10 mouse cellular contexts compared by ENCODE assay signal in the genomic region with DNA sequence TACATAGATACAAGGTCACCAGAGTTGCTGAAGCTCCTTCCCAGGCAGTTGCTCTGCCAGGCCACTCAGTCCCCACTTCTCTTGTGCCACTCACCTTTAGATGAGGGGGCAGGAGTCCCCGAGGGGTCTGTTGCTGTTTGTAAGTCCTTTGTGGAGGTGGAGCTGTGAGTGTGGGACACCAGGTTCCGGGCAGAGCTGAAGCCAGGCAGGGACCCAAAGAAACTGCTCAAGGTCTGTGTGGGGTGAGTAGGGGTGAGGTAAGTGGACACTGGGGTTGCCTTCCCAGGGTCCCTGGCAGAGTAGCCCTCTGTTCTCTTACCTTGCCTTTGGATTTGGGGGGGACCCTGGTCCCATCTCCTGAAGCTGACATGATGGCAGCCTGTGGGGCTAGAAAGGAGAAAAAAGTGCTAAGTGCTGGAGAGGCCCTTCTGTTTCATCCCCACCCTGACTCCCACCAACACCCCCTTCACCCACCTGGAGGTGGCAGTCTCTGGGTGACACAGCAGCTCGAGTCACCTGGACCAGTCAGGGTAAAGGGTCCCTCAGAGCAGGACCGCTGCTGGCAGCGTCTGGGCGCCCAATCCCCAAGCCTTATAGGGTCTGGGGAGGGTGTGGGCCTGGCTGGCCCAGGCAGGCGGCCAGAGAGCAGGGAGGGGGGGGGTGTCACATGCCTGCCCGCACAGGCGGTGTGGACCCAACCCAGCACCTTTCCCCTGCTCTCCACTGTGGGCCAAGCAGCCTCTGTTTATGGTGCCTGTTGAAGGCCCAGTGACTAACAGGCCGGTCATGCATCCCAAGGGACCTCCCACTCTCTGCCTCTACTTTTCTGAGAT. TPM values are rescaled to one million over a fixed set of nuclear protein-coding genes. Genes with fewer than 3 reads are reported as not detected.
DNase-seq lines count a peak whose midpoint lies in the region; ATAC-seq and TF ChIP-seq lines count a peak whose summit lies in the region.
"Had no signal": no experiment of that assay in that cellular context is flagged by ENCODE, and none has a peak within 500 bp of the region (broad histone marks: within the 10 kb centered on the region; RNA-seq: fewer than 3 reads in every experiment).

Gene Plin4, minus strand, starts transcription at position 585 of the 833 bp plus-strand sequence.

- H3K9ac ChIP-seq in forebrain, embryonic 16.5 days (replicated peaks; ENCODE audit: low read depth, low read length) = no peak within 1 kb of the TSS
- H3K9ac ChIP-seq: limb, embryonic 15.5 days had no signal

- WGBS in forebrain, embryonic 16.5 days = 67% methylated on average over 9 of the region's 10 CpGs

- no peaks in the 10 kb centered on the region for H3K9me3 ChIP-seq in forebrain, embryonic 16.5 days (ENCODE audit: control insufficient read depth, low read length)
- H3K9me3 ChIP-seq: G1E; limb, embryonic 15.5 days had no signal

- no peak for TF ChIP-seq CTCF in layer of hippocampus, adult 2 months (conservative IDR thresholded peaks at IDR 0.05)
- TF ChIP-seq CTCF in Patski (IDR thresholded peaks at IDR 0.05) = no peak
- TF ChIP-seq CTCF in gastrocnemius, adult 2 months (IDR thresholded peaks at IDR 0.05) = peak; percentile 41

- DNase-seq in layer of hippocampus, adult 2 months (ENCODE audit: low spot score in 2 of 2) = no peak
- DNase-seq in layer of hippocampus, postnatal 14 days (ENCODE audit: low spot score in 2 of 2) = no peak
- DNase-seq in Patski (ENCODE audit: low read depth, low spot score) = peak; percentile 42
- peak; percentile 93 for DNase-seq in gastrocnemius, adult 2 months
- DNase-seq in heart, postnatal 36 days = peak; percentile 69 to 74
- no peak for DNase-seq in frontal cortex, postnatal 10 days (ENCODE audit: low spot score in 2 of 2)
- DNase-seq in cerebellum, postnatal 25 days = no peak

- intact Hi-C loops in gastrocnemius, adult 2 months (cut with DNase I) = loop anchor here (10.0 kb wide), 1 partner anchor 495 kb away; the partner anchor contains the start of gene 2410015M20Rik
- intact Hi-C loops in heart, postnatal 36 days (cut with DNase I) = loop anchor here (5.0 kb wide), 1 partner anchor 148 kb away; the partner anchor contains the start of gene Fem1a

- no peaks in the 10 kb centered on the region for H3K4me1 ChIP-seq in forebrain, embryonic 16.5 days (replicated peaks; ENCODE audit: control insufficient read depth, insufficient read depth, low read length)
- H3K4me1 ChIP-seq: limb, embryonic 15.5 days had no signal

- POLR2A ChIA-PET in Patski (lab: Charles Lee) = interaction anchor here (1.5 kb wide), 1 partner anchor 10 kb away, joined by 8 read pairs; no protein-coding TSS in a partner anchor

- ATAC-seq in Patski = peak; percentile 74
- ATAC-seq in forebrain, embryonic 16.5 days = no peak

- peak within 1 kb of the TSS; percentile 90 for H3K27ac ChIP-seq in layer of hippocampus, adult 2 months
- H3K27ac ChIP-seq in gastrocnemius, adult 2 months = peak within 1 kb of the TSS; percentile 100
- no peak within 1 kb of the TSS for H3K27ac ChIP-seq in forebrain, embryonic 16.5 days (ENCODE audit: low read length)
- H3K27ac ChIP-seq: limb, embryonic 15.5 days had no signal

- no peak within 1 kb of the TSS for H3K4me2 ChIP-seq in forebrain, embryonic 16.5 days (ENCODE audit: low read length)
- H3K4me2 ChIP-seq: limb, embryonic 15.5 days had no signal

- H3K36me3 ChIP-seq in forebrain, embryonic 16.5 days (ENCODE audit: control insufficient read depth, insufficient read depth) = no peaks in the 10 kb centered on the region

- H3K4me3 ChIP-seq in layer of hippocampus, adult 2 months = peak within 1 kb of the TSS; percentile 20; the same call in 1 of the 2 replicates
- H3K4me3 ChIP-seq in gastrocnemius, adult 2 months = peak within 1 kb of the TSS; percentile 85
- H3K4me3 ChIP-seq in forebrain, embryonic 16.5 days (replicated peaks; ENCODE audit: low read length) = no peak within 1 kb of the TSS
- H3K4me3 ChIP-seq: limb, embryonic 15.5 days had no signal

- H3K27me3 ChIP-seq in Patski = no peaks in the 10 kb centered on the region
- no peaks in the 10 kb centered on the region for H3K27me3 ChIP-seq in forebrain, embryonic 16.5 days (replicated peaks; ENCODE audit: control insufficient read depth, insufficient read depth, low read length)
- H3K27me3 ChIP-seq: limb, embryonic 15.5 days had no signal

- CTCF ChIA-PET in Patski (lab: Charles Lee) = interaction anchor here (0.7 to 1.0 kb wide), 2 partner anchors 14 to 73 kb away, joined by 3 read pairs; partner anchors contain the start of gene Sh3gl1

- in situ Hi-C loops in Patski (cut with MboI; ENCODE audit: low pct_unique_long_range_greater_than_20kb) = no loop called here

RNA-seq across cellular contexts. Expression of gene Plin4, which starts in this region (rescaled TPM):
- total RNA-seq in layer of hippocampus, adult 2 months (2021) = 10 to 100 TPM in 1 of 2 experiments, 1 to 10 TPM in 1; 7.5 to 10.1 TPM
- 1 to 10 TPM; 1.3 to 2.5 TPM for total RNA-seq in layer of hippocampus, postnatal 14 days (2021)
- polyA plus RNA-seq in Patski (2021) = 7.1 TPM
- 100 to 1,000 TPM; 255 to 281 TPM for total RNA-seq in gastrocnemius, adult 2 months (2021)
- 100 to 1,000 TPM; 157 to 172 TPM for total RNA-seq in heart, postnatal 36 days (2021)
- polyA plus RNA-seq in forebrain, embryonic 16.5 days (2015; fragmentation: Nextera tagmentation; extraction: Ambion mirVana) = 0.09 and 0.14 TPM in 2 replicates
- polyA plus RNA-seq: G1E had no signal

Comparison
In these comparisons a context has a peak if more than half of its experiments do, and no peak if none do; other contexts are left out.
1. RNA of gene Plin4 (total RNA-seq): 255 to 281 TPM in gastrocnemius, adult 2 months and 157 to 172 TPM in heart, postnatal 36 days; 7.5 to 10.1 TPM in layer of hippocampus, adult 2 months and 1.3 to 2.5 TPM in layer of hippocampus, postnatal 14 days; every median in the first group is over 10 times any median in the second.
2. DNase-seq: peak in Patski (single experiment), gastrocnemius, adult 2 months (single experiment) and heart, postnatal 36 days (2 of 2); none in layer of hippocampus, adult 2 months (0 of 2), layer of hippocampus, postnatal 14 days (0 of 2), frontal cortex, postnatal 10 days (0 of 2) and cerebellum, postnatal 25 days (0 of 2).